Mouse (Mus musculus) liver, postnatal 0 days (tissue): ENCODE results near the gene Zfp213. TPM values are rescaled to one million over a fixed set of nuclear protein-coding genes. Genes with fewer than 3 reads are reported as not detected.

Source experiments
- ATAC-seq: fragments of 200-750 bp; cut with Nextera tagmentation; 2 replicates; pipeline ENCODE4 v1.8.0; 2017; ENCODE audit warnings: mild to moderate bottlenecking, moderate library complexity
- DNase-seq: peaks from one replicate; pipeline ENCODE4 v3.0.0-alpha.2; 2016
- H3K27ac ChIP-seq: fragments of 300-500 bp; sonication (generic); 2 replicates; pipeline ENCODE4 v1.5.1; 2014; ENCODE audit warnings: antibody characterized with exemption, moderate library complexity, mild to moderate bottlenecking, low read depth
- H3K27me3 ChIP-seq: fragments of 300-500 bp; sonication (generic); 2 replicates; pipeline ENCODE4 v1.6.1; 2014; ENCODE audit warnings: low read length, control low read depth, mixed read lengths; ENCODE audit not compliant: insufficient read depth
- H3K36me3 ChIP-seq: fragments of 300-500 bp; sonication (generic); replicated peaks from 2 replicates; pipeline ENCODE4 v1.6.1; 2014; ENCODE audit warnings: mild to moderate bottlenecking, control low read depth, low read length, moderate library complexity, mixed read lengths; ENCODE audit not compliant: insufficient read depth
- H3K4me1 ChIP-seq: fragments of 300-500 bp; sonication (generic); 2 replicates; pipeline ENCODE4 v1.6.1; 2014; ENCODE audit warnings: antibody characterized with exemption, mild to moderate bottlenecking, control low read depth; ENCODE audit not compliant: insufficient read depth
- H3K4me2 ChIP-seq: fragments of 300-500 bp; sonication (generic); 2 replicates; pipeline ENCODE4 v1.6.1; 2014; ENCODE audit warnings: low read depth, mild to moderate bottlenecking, low read length, moderate library complexity, mixed read lengths
- H3K4me3 ChIP-seq: fragments of 300-500 bp; sonication (generic); 2 replicates; pipeline ENCODE4 v1.5.1; 2014; ENCODE audit warnings: low read depth, low read length
- H3K9ac ChIP-seq: fragments of 300-500 bp; sonication (generic); replicated peaks from 2 replicates; pipeline ENCODE4 v1.6.1; 2014; ENCODE audit warnings: mild to moderate bottlenecking, moderate library complexity
- H3K9me3 ChIP-seq: fragments of 300-500 bp; sonication (generic); 2 replicates; pipeline ENCODE4 v1.6.1; 2016; ENCODE audit warnings: mild to moderate bottlenecking, control low read depth, low read length, mixed read lengths
- CTCF ChIP-seq: sonication (generic); IDR thresholded peaks from 2 replicates; pipeline ENCODE4 v1.5.1; 2016; ENCODE audit warnings: antibody characterized with exemption, low read depth
- EP300 ChIP-seq: IDR thresholded peaks from 2 replicates; pipeline ENCODE4 v1.6.1; 2016; ENCODE audit warnings: antibody characterized with exemption, low read depth, mild to moderate bottlenecking
- WGBS: fragments of 180-500 bp; shearing (Covaris S2); extraction: QIAGEN DNeasy Blood & Tissue Kit; methylation state at CpG from one replicate; pipeline ENCODE4 v1.1.7; 2014; ENCODE audit not compliant: insufficient replicate concordance; 5-methylcytosine and 5-hydroxymethylcytosine counted together
- polyA plus RNA-seq: library from polyadenylated mRNA; unstranded; fragments of >200 nt; fragmentation: Nextera tagmentation; extraction: Ambion mirVana; gene quantifications from 2 replicates; pipeline ENCODE4 v1.2.1, GENCODE M21; 2015

Gene Zfp213
- polyA plus RNA-seq, 1 experiment from 2014 or later, result 5.5 TPM

GRCm38 (mm10) chr17:23574130-23574529 is 10.1 kb upstream of the Zfp213 start:
- Histone ChIP-seq H3K4me3 (no peak overlapping the region), H3K36me3 (peaks cover 11% of the 10 kb centered on the region), H3K27ac (no peak overlapping the region), H3K9ac (no peak overlapping the region), H3K4me1 (no peaks in the 10 kb centered on the region), H3K9me3 (no peaks in the 10 kb centered on the region), H3K4me2 (no peak overlapping the region), H3K27me3 (no peaks in the 10 kb centered on the region)
- ATAC-seq (no peak), DNase-seq (no peak)
- TF ChIP-seq CTCF (no peak), EP300 (no peak)
- 78% methylated on average over 8 of the region's 8 CpGs for WGBS

- Histone ChIP-seq H3K9me3 (no peaks in the 10 kb centered on the region), H3K36me3 (peaks cover 8% of the 10 kb centered on the region), H3K4me1 (no peaks in the 10 kb centered on the region), H3K9ac (no peak overlapping the region), H3K27ac (no peak overlapping the region), H3K27me3 (no peaks in the 10 kb centered on the region), H3K4me3 (no peak overlapping the region), H3K4me2 (no peak overlapping the region)
- WGBS, result 76% methylated on average over 6 of the region's 6 CpGs
- TF ChIP-seq EP300 (no peak), CTCF (peak; percentile 45)
- ATAC-seq, result no peak
- DNase-seq, result no peak
Measured at GRCm38 (mm10) chr17:23572059-23572458, 8.0 kb upstream of the Zfp213 start.

- peaks cover 6% of the 10 kb centered on the region for H3K36me3 ChIP-seq
- H3K4me2 ChIP-seq, result no peak overlapping the region
- 16% methylated on average over 5 of the region's 5 CpGs for WGBS
- ATAC-seq (no peak), DNase-seq (no peak)
- H3K27ac ChIP-seq, result no peak overlapping the region
- no peak overlapping the region for H3K4me3 ChIP-seq
- H3K27me3 ChIP-seq, result no peaks in the 10 kb centered on the region
- no peak for TF ChIP-seq EP300
- peak; percentile 35 for TF ChIP-seq CTCF
- H3K4me1 ChIP-seq, result no peaks in the 10 kb centered on the region
- H3K9me3 ChIP-seq, result no peaks in the 10 kb centered on the region
- H3K9ac ChIP-seq, result no peak overlapping the region
Measured at GRCm38 (mm10) chr17:23571084-23571483, 7.0 kb upstream of the Zfp213 start.

GRCm38 (mm10) chr17:23570017-23570416 is 6.0 kb upstream of the Zfp213 start:
- peaks cover 6% of the 10 kb centered on the region for H3K4me1 ChIP-seq
- no peaks in the 10 kb centered on the region for H3K9me3 ChIP-seq
- no peak overlapping the region for H3K4me3 ChIP-seq
- no peak overlapping the region for H3K4me2 ChIP-seq
- H3K36me3 ChIP-seq, result no peaks in the 10 kb centered on the region
- H3K27ac ChIP-seq, result no peak overlapping the region
- H3K27me3 ChIP-seq, result no peaks in the 10 kb centered on the region
- no peak overlapping the region for H3K9ac ChIP-seq
- peak; percentile 53 for DNase-seq
- 31% methylated on average over 6 of the region's 6 CpGs for WGBS
- ATAC-seq, result peak; percentile 61
- TF ChIP-seq EP300 (no peak), CTCF (peak; percentile 75)

- Histone ChIP-seq H3K4me3 (no peak overlapping the region), H3K9ac (no peak overlapping the region), H3K4me2 (no peak overlapping the region), H3K9me3 (no peaks in the 10 kb centered on the region), H3K4me1 (peaks cover 10% of the 10 kb centered on the region), H3K27ac (no peak overlapping the region), H3K36me3 (no peaks in the 10 kb centered on the region), H3K27me3 (no peaks in the 10 kb centered on the region)
- ATAC-seq, result no peak
- no peak for TF ChIP-seq EP300
- no peak for TF ChIP-seq CTCF
- DNase-seq, result no peak
- 47% methylated on average over 5 of the region's 5 CpGs for WGBS
Measured at GRCm38 (mm10) chr17:23568370-23568769, 4.3 kb upstream of the Zfp213 start.

- no peak overlapping the region for H3K9ac ChIP-seq
- ATAC-seq (no peak), DNase-seq (no peak)
- no peaks in the 10 kb centered on the region for H3K27me3 ChIP-seq
- no peak overlapping the region for H3K27ac ChIP-seq
- no peak overlapping the region for H3K4me2 ChIP-seq
- TF ChIP-seq CTCF (peak; percentile 57), EP300 (no peak)
- peaks cover 10% of the 10 kb centered on the region for H3K4me1 ChIP-seq
- H3K36me3 ChIP-seq, result no peaks in the 10 kb centered on the region
- H3K4me3 ChIP-seq, result no peak overlapping the region
- no peaks in the 10 kb centered on the region for H3K9me3 ChIP-seq
- WGBS, result 45% methylated on average over 5 of the region's 5 CpGs
Measured at GRCm38 (mm10) chr17:23566787-23567186, 2.7 kb upstream of the Zfp213 start.

GRCm38 (mm10) chr17:23564368-23564715 is 304 bp upstream of the Zfp213 start:
- H3K9me3 ChIP-seq, result no peaks in the 10 kb centered on the region
- under 1% methylated on average over 8 of the region's 8 CpGs for WGBS

More at GRCm38 (mm10) chr17:23564368-23564715, 304 bp upstream of the Zfp213 start:
- Histone ChIP-seq H3K4me3 (peak overlapping the region; percentile 84), H3K36me3 (peaks cover 6% of the 10 kb centered on the region; the same call in 1 of the 2 replicates), H3K4me1 (peaks cover 10% of the 10 kb centered on the region), H3K27me3 (no peaks in the 10 kb centered on the region), H3K9ac (peak overlapping the region; percentile 84), H3K4me2 (peak overlapping the region; percentile 92), H3K27ac (peak overlapping the region; percentile 98)
- TF ChIP-seq CTCF (no peak), EP300 (no peak)
- DNase-seq (no peak), ATAC-seq (peak; percentile 77)
